Mouse (Mus musculus) ovary, postnatal 10 days (tissue): Measurements from ENCODE around the gene Arl15.

Experiments
- DNase-seq: peaks from one replicate; pipeline ENCODE4 v3.0.0; 2022; ENCODE audit warnings: low spot score

Gene Arl15

DNA sequence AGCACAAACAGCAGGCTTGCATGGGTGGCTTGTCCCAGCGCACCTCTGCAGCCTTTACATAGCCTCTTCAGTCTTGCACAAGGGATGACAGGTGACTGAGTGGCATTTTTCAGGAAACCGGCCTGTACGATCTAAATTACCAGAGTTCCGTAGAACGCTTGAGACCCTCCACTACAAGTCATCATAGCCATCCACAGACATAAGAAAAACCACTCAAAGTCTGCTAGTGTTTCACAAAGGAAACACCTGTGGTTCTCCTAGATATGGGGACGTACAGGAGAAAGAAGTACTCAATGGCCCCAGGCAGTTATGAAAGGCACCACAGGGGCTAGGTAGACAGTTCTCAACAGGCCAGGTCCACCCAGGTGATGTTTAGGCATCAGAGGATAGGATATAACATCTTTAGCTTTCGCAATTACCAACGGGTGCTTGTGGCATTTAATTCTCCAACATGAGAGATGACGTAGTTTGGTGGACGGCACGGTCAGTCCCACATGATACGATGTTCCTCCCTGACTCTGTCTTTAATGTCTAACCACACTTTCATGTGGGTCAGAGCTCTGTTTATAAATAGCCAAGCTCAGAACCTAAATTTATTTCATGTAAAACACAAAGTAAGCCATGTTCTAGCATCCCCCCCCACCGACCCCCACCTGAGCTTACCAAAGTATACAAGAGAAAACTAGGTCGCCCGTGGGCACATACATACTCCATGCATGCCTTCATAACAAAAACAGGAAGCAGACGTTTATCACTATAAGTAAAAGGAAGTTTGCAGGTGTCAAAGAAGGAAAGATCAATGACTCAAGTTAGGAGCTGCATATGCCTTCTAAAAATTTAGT, 356.8 kb downstream of the Arl15 start:
- no peak for DNase-seq

DNA sequence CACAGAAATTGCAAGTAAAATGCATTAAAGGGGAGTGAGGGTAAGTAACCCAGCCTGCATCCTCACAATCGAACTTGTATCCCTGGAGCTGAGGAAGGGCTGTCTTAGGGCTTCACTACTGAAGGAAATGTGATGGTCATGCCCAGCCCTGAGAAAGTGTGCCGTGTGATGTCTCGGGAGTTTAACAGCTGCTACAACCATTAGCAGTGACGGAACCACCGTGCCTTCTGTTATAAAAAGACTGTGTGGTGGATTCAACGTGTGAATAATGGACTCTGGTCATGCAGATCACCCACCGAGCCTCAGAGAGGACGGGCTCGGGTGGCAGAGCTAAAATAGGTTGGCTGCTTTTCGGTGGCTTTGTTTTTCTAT, 357.4 kb downstream of the Arl15 start:
- DNase-seq = no peak

DNA sequence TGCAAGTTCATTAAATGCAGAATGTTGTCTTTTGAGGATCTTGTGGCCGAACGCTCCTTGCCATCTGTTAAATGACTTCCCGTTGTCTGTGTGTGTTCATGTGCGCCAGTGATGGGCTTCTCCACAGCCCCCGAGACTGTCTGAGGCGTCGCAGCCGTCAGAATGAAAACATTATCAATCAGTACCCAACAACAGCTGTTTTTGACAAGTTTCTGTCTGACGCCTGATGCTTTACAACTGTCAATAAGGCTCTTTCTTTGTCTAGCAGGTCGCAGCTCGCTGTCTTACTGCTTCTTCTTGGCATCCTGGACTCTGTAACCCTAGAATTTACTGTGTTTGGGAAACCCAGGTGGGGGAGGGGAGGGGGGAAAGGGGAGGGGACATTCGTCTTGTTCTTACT, 362.4 kb downstream of the Arl15 start:
- DNase-seq = no peak

DNA sequence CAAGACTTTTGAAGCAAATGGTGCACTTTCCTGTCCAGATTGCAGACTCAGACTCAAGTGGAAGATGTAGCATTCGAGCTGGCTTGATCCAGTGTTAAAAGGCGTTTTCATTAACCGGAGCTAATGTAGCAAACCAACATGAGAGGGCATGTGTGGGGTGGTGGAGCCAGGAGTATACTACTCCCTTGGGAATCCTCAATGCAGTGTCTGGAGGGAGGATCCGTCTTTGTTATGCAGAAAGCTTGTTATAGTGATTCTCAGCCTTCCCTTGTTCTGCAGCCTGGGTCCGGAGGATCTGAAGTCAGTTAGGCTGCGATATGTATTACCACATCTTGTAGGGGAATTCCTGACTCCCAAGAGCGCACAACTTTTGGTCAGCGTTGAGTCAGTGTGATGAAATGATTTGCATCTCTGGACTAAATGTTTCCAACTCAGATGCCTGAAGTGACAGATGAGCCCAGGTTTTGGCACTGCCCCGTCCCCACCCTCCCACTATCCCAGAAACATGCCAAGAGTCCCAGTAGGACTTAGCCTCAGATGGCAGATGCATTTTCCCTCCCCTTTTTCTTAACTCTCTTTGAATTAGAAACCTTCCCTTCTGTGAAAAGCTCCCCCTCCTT, 363.9 kb downstream of the Arl15 start:
- no peak for DNase-seq

DNA sequence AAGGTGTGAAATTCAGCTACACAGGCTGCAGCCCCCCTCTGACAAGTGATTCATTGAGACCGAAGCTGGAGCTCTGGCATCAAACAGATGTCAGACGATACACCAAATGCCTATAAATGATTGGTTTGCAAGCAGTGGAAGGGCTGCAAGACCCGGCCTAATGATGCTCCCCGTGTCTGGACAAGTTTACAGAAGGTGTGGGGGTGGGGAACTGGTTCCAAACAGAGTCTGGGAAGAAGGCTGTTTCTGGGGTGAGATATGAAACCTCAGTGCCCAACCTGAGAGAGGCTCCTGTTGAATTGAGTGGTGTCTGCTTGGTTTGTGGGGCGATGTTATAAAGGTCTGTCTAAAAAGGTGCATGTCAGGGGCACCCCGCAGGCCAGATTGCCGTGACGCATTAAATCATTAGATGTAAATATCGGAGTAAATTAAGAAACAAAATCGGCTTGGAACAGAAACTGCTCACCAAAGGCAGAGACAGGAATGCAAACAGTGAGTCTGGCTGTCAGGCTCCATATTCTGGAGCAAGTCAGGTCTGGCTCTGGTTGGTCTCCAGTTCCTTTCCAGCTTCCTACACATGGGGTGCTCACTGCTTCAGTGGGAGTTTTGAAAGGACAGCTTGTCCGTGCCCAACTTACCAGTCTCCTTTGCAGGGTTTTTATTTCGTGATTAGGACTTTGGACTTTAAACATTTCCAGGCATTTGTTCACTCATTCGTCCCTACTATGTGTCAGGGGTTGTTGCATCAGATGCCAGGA, 365.5 kb downstream of the Arl15 start:
- no peak for DNase-seq

DNA sequence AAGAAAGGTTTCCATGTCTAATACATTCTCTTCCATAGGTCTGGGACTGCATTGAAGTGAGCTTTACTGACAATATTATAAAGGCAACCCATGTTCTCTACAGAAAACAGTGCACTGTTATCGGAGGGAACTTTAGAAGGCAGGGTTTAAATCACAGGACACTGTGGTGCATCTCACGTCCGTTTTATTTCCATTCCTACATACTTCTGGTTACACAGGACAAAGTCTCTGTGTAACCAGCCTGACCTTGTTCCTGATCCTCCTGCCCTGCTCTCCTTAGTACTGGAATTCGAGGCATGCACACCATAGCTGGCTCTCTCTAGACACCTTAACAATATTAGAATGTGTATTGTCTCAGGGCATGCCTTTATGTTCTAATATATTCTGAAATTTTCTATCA, 368.4 kb downstream of the Arl15 start:
- no peak for DNase-seq

DNA sequence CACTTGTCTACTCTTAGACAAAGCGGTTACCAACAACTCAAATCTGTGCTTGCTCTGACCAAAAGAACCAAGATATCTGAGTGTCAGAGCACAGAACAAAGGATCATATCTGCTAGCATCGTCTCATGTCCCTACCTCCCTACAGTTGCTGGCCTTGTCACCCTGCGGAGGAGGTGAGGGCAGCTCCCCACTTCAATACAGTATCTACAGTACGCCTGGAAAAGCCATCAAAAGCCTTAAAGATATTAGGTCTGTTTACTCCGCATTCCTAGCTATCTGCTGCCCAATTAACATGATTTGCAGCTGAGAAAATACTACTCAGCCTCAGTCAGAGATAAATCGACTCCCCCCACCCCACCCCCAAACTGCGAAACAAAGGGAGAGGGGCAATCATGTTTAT, 371.3 kb downstream of the Arl15 start:
- no peak for DNase-seq

DNA sequence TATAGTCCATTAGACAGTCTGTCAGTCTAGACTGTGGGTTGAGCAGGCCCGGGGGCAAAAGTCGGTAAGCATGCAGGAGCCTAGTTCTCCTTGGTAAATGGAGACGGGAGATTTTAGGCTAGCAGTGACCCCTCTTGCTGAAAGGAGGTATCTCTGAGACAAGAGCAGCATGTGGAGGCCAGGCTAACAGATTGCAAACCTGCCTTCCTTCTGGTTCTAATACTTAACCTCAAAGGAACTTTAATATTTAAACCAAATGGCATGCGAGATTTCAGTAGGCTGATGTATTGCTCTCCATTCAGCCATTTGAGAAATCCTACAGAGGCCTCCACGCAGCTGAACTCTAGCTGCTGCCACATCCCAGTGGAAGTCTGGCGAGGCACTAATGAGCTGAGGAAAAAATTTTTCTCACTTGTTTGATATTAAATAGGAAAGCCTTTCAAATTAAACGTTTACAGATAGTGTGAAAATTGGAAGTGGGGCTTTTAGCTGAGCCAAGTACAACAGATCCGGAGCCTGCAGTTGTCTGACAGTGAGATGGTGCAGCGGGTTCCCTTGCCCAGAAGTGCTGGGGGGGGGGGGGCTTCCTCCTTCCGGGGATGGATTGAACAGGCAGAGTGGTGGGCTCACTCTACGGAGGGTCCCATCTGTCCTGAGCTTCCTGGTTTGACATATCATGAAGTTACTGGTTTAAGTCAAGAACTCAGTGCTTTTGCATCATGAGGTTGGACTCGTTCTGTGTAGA, 372.3 kb downstream of the Arl15 start:
- DNase-seq = no peak

DNA sequence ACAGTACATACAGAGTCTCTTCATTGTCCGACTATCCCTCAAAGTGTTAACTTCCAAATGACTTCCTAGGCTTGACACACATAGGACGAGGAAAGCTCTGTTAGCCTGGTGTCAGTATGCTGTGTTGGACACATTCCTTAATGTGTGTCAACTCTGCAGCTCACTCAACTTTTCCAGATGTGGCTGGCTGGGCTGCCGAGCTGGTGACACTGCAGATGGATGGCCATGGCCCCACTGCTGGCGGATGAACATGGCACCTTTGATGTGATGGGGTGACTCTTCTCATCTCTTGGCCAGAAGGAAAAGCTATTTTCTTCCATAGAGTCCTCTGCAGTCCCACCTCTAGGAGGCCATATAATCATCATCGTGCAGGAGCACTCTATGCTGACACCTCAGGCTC, 375.8 kb downstream of the Arl15 start:
- no peak for DNase-seq

DNA sequence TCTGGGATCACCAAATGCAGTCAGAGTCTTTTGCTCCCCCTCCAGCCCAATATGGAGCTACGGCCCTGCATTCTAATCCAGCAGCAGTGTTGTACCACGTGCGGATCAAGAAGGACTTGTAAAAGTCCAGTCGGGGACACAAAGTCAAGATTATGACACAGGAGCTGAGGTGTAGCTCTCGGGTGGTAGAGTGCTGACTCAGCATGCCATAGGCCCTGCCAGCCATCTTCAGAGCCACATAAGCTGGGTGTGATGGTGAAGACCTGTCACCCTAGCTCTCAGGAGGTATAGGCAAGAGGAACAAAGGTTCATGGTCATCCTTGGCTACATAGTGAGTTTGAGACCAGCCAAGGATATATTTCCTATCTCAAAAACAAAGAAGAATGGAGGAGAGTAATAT, 377.2 kb downstream of the Arl15 start:
- no peak for DNase-seq

DNA sequence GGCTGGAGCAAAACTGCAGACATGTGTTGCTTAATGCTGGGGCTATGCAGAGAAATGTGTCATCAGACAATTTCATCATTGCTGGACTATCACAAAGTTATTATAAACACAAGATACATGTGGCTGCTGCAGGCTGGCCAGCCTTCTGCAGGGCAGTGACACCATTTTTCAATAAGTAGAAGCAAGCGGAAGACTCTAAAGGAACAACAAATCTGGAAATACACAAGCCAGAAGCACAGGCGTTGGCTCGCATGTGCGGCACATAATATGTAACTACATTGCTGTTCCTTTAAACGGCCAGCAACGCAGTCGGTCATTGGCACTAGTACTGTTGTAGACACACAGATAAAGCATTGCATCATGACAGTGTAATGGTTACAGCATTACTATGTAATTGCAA, 393.8 kb downstream of the Arl15 start:
- DNase-seq = no peak

DNA sequence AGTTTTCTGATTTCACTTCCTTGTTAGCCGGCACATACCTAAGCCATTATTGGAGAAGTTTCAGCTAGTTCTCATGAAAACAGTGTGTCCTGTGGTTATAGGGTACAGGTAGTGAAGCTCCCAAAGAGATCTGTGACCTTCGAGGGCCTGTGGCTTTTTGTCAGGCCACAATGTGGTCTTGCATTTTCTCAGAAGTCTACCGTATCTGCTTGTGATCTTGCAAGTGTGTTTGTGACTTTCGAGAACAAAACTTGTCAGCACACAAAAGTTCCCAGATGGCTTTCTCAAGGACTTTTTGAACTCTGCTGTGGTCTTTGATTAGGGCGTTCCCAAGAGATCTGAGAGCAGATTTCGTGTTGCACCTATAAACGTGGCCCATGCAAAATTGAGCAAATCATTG, 394.5 kb downstream of the Arl15 start:
- no peak for DNase-seq

DNA sequence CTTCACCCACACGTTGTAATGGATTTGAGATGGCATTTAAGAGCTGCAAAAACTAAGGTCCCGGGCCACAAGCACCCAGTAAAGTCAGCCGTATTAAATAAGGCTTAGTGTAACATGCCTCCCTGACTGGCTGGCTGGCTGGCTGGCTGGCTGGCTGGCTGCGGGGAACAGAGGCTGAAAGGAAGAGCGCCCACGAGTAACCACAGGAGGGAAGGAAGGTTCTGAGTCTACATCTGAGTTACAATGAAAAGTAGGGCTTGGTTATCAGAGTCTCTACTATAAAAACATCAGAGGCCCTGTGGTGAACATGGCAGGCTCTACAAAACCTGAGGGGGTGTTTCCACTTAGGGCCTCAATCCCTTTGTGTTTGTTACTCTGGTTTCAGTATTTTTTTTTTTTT, 395.1 kb downstream of the Arl15 start:
- no peak for DNase-seq

DNA sequence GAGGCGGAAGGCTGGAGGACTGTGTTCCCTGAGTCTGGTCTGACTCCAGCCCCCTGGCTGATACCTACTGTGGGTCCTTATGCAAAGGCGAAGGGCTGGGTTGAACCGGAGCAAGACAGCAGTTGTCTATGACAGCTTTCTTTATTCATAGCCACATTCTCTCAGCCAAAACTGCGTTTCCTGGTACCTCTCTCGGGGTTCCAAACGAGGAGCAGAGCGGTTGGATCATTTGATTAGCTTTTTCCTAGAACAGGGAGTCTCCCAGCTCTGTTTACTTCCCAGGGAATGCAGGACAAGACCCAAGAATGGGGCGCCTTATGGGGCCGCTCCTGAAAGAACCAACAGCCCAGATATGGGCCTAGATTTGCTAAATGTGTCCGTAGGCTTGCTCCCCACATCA, 396.6 kb downstream of the Arl15 start:
- no peak for DNase-seq

DNA sequence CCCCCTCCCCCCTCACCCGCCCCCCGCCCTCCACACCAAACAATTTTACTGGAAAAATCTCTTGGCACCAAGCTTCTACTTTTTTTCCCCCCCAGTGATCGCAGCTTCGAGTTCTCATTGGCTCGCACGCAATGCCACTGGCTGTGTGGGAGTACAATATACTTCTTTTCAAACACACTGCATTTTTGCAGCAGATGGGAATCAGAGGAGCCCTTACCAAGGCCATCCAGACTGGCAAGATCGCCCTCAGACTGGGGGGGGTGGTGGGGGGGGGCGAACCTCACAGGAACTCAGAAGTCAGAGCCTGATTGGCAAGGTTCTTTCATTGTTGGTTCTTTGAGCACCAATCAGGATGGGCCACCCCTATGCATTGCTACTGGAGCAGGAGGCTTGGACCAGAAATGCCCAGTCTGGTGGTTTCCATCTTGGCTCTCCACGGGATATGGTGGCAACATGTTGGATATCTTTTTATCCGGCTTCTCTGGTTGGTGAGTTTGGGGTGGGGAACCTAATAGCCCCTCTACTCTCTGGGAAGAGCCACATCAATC, 404.0 kb downstream of the Arl15 start:
- DNase-seq = no peak

DNA sequence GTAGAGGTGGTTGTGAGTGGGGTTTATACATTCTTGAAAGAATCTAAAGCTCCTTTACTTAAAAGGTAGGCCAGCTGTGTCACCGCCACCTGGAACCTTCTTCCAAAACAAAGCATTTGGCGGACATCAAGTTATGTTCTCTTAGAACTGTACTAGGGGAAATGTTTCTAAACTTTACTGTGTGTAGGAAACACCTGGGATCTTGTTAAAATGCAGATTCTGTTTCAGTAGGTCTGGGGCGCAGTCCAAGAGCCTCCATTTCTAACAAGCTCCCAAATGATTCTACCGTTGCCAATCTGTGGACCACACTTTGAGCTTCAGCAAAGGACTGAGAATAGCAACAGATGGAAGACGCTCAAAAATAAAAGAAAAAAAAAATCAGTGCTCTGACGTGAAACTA, 405.4 kb downstream of the Arl15 start:
- no peak for DNase-seq

DNA sequence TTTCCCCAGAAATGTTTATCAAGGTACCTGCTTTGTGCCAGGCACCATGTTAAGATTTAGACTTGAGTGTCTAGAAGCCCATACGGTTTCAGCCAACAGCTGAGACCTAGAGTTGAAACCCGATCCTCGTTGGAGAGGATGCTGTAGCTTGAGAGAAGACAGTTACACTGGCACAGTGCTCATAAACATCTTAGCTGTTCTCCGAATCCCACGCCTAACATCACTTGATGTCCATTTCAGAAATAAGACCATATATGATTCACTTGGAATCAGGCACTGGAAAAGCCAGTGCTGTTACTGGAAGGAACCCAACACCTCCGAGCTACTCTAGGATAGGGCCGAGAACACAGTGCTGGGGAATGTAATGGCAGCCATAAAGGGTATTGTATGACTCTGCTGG, 406.2 kb downstream of the Arl15 start:
- no peak for DNase-seq

DNA sequence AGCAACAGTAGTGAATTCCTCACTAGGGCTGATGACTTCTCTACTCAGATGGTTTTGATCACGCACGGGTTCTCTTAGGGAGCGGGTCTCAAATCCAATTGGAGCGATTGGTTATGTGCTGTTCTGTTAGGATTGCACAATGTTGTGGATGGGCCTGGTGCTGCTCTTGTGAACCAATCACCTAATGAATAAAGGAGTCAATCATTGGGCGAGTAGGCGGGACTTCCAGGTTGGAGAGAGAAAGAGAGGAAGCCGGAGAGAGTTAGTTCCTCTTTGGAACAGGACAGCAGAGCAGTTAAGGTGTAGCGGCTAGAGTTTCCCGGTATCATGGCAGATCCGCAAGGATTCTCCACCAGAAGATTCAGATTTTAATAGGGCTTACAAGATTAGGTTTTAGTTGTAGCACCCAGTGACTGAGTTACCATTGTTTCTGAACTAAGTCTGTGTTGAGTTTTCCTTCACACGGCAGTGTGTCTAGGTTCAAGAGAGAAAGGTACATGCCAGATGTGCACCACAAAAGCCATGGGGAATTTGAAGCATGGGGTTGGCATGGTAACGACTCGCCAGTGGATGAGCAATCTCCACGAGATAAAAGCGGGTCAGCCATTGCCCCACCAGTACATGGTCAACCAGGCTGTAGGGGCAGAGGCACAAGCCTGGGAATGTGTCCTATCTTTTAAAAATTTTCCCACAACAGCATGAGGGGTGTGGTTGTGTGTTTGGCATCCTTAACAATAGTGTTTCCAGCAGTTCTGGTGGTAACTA, 408.7 kb downstream of the Arl15 start:
- DNase-seq = no peak
